Mouse (Mus musculus): Measurements from ENCODE around the gene App.

Gene App

DNA sequence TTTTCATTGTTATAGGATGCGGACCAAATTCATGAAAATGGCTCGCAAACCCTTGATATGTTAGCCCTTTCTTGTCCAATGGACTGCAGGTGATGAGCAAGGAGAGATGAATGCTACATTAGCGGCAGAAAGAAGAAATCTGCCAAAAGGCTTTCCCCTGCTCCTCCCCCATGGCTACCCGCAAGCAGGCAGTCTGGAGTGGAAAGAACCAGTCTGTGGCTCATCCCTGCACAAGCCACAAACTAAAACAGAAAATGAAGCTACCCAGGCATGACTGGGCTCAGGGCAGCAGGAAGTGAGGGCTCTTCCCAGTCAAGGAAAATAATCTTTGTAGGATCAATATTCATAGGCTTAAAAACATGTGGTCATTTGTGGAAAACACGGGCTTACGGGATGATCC lies 54.6 kb downstream of the App start:
- no peak for DNase-seq (ENCODE audit: low spot score)

DNA sequence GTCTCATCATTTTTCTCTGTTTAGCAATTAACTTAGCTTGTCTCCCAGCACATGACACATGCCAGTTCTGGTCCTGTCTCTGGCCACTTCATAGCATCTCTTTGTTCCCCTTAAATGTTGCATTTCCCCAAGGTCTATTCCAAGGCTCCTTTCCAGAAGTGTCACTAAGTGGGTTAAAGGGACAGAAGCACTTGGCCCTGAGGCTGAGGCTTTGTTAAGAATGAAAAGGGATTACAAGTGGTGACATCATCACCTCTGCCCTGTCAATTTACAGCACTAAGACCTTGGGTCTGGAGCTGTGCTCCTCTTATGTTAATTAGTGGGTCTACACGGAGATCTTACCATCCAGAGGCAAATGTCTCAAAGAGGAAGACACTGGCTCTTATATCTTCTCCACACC lies 56.0 kb downstream of the App start:
- no peak for DNase-seq (ENCODE audit: low spot score)

DNA sequence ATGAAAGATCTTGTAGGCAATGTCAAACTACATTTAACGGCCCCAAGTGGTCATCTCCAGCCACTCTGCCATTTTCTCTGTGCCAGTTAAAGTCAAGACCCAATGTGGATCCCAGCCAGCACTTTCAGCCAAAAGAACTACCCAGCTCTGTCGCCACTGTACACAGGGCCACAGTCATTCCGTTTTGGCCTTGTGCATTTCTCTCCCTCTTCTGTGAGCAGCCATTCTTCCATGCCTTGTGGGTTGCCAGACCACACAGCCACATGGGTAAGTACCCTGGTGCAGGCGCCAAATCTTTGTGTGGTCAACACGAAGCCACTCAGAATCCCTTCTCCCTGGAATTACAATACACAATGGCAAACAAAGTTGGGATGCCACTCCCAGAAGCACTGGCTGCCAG lies 57.7 kb downstream of the App start:
- peak; percentile 34 for DNase-seq (ENCODE audit: low spot score)

DNA sequence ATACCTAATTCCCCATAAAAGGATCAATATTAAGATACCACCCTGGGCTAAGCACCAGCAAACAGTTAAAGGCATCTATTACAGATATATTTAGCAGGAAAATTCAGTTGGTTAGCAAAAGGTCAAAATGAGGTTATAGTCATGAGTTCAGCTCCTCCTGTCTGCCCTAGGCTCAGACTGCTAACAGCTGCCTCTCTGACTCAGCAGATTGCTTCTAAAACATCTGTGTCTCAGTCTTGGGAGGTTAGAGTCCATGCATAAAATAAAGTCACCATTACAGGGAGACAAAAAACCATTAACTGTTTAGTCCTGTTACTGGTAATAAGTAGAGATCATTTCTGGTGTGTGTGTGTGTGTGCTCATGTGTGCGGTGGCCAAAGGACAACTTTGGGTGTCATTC lies 58.8 kb downstream of the App start:
- no peak for DNase-seq (ENCODE audit: low spot score)

DNA sequence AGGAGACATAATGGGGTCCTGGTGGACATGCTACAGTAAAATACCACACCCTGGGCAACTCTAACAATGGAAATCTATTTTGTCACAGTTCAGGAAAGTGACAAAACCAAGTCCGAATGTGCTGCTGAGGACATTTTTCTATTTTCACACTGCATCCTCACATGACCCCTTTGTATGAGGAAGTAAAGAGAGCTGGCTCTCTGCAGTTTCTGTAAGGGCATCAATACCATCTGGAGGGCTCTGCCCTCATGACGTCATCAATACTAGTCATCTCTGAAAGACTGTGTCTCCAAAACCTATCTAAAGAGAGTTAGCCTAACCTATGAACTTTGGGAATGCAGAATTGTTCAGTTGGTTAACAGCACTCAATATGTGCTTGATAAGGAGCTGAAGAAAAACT lies 59.6 kb downstream of the App start:
- DNase-seq (ENCODE audit: low spot score), result no peak

DNA sequence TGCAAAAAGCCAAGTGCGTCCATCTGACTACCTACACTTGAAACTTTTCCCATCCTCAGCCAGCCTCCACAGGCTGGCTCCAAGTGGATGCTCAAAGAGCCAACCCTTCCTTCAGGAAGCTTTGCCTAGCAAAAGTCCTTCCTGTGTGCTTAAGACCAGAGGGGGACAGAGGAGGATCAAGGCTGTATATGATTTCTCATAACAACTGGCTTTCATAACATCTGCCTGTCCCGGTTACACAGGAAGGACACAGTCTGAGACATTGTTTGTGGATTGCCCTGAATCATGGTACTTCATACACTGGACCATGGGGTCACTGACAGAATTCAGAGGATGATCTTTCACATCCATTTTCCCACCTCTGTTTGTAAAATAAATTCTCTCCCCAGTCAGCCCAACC lies 61.3 kb downstream of the App start:
- no peak for DNase-seq (ENCODE audit: low spot score)

DNA sequence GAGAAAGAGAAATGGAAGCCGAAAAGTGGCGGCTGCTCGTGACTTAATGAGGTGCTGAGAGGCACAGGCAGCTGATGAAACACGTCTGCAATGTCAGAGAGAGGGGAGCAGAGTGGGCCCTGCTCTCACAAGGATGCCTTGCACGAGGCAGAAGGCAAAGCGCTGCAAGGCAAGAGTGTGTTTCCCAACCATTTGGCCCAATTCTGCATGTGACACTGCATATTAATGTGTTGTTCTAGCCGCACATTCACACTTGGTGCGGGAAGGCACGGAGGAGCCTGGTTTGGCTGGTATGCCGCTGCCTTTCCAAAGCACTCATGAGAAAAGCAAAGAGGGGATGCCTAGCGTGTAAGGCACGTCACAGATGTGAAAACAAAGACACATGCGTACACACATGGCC lies 63.1 kb downstream of the App start:
- DNase-seq (ENCODE audit: low spot score), result no peak

DNA sequence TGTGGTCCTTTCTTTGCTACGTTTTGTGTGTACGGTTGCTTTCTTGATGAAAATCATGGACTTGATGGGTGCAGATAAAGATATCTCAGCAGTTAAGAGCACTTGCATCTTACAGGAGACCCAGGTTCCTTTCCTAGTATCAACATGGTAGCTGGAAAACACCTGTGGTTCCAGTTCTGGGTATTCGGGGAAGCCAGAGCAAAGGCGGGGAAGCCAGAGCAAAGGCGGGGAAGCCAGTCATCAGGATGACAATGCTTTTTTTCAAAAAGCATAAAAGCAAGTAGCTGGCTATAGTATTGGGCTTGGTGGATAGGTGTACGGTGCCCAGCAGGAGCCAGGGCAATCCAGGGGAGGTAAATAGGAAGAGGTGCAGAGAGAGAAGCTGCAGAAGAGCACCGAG lies 65.1 kb downstream of the App start:
- DNase-seq (ENCODE audit: low spot score), result no peak

DNA sequence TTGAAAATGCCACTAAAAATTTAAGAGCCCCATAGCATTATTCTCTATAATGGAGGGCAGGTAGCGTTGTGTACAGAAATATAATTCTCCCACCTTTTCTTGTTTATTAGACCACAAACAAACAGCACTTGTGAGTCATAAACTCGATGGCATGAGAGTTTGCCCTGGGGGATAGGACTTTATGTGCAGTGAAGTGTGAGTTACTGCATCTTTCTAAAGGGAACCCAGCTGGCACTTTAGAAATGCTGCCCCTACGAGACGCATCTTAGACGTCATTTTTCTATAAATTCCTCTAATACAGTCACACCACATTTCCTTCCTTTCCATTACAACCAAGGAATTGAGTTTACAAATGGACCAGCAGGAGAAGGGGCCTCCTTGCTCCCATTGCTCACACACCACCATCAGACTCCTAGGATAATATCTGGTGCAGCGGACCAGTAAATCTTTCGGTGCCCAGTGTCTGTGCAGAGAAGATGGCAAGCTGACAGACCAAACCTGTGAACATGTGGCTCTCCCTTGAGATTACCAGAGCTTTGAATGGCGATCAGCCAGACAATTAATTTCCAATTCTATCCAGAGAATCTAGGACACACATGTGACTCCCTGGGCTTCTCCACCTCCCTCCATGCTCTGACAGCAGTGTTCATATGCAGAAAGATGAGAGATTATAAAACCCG lies 66.8 kb downstream of the App start:
- DNase-seq (ENCODE audit: low spot score), result no peak

DNA sequence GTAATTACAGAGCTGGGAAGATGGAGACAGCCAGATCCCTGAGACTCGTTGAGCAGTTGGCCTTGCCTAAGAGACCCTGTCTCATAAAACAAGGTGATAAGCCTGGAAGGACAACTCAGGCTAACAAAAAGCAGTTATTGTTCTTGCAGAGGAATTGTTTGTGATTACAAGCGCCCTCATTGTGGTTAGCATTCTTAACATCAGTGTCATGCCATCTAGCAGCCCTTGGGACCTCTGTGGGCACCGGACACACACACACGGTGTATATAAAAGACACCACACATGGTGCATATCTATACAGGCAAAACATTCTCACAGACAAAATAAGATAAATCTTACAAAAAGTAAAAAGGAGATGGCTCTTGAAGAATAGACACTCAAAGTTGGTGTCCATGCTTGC lies 68.0 kb downstream of the App start:
- DNase-seq (ENCODE audit: low spot score), result no peak

DNA sequence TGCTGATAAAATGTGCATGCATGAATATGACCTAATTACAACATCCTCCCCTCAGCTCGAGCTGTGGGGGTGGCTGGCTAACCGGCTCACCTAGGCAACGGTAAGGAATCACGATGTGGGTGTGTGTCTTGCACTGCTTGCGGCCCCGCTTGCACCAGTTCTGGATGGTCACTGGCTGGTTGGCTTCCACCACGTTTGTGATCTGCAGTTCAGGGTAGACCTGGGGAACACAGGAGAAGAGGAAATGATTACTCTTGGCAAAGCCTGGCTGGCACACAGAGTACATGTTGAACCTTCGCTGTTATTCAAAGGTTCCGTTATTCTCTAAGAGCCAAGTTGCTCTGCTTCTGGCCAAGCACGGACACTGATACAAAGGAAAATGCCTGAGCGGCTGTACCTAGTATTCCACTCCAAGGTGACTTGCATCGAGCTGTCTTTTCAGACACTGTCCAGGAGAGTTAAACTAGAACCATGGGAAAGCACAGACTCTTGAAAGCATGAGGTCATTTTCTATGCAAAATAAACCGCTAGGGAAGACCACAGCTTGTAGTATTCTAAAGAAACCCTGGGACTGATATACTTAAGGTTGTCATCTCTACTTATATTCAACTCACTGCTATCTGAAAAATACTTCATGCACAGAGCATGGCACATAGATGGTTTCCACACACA lies 70.3 kb downstream of the App start:
- DNase-seq (ENCODE audit: low spot score), result no peak

DNA sequence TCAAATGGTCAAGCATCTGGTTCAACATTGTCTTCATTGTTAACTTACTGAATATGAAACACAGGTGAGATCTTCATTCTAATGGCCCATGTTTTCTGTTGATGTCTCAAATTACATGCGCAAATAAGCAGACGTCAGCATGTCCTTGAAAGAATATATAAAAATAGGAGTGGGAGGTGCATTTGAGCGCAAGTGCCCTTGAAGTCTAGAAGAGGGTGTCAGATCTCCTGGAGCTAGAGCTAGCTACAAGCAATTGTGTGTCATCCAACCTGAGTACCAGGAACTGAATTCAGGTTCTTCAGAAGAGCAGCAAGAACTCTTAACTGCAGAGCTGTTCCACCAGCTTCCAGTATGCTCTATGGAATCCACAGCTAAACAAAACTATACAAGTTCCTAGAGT lies 72.0 kb downstream of the App start:
- no peak for DNase-seq (ENCODE audit: low spot score)

DNA sequence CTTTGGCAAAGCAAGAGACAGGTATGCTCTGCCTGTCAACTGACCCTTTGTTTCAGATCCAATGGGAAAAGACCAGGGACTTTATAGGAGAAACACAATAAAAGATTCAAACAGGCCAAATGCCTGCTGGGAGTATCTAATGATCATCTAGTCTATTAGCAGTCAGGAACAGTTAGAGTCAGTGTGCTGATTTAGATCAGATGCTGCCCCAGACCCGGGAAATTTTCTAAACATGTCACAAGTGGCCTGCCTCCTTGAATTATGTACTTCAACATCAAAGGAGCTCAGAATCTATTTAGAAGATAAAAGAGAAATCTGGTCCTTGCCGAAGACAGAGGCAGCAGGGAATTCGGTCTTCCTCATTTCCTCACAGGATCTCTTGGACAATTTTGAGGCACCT lies 72.8 kb downstream of the App start:
- DNase-seq (ENCODE audit: low spot score), result no peak

DNA sequence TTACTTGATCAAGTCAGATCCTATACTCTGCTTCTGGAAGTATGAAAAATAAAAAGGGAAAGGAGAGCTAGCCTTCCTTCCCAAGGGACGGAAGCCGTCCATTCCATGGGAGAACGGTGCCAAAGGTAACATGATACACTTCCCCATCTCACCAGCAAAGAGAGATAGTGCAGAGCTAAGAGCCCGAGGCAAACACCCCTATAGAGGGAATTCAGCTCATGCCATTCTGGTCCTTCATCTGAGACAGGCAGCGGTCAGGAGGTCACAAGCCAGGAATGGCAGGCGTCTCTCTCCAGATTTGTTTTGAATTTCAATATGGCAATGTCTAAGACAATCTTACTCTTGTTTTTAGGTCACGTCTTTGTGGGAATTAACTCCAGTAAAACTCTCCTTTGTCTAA lies 74.1 kb downstream of the App start:
- no peak for DNase-seq (ENCODE audit: low spot score)

DNA sequence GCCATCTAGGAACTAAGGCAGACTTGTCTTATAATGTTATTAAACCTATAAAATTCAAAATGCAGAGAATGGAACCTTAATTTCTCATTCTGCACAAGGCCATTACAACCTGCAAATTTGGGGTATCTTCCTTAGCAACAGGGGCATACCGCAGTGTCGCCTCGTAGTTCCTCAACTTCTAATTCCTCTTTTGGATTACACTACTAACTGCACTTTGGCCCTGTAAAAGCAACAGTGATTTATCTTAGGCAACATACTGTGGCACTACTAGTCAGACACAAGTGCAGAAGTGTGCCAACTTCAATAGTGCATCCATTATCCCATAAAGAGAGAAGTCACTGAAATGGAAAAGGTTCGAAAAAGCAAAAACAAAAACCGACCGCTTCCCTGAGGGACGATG lies 74.5 kb downstream of the App start:
- DNase-seq (ENCODE audit: low spot score), result no peak

DNA sequence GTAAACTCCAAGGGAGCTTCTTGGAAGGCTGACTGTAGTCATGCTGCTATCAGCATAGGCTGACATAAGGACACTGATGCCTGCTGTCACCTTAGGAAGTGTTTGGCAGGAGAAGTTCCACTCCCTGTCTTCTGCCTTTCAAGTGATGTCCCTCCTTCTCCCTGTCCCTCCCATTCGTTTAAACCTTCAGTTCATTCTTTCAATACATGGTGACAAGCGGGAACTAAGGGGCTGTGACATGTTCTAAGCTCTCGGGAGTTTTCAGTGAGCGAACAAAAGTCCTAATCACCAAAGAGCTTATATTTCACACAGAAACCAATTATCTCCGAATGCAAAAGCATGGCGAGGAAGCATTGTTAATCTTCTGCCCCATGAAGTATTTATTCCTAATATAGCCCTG lies 77.2 kb downstream of the App start:
- DNase-seq (ENCODE audit: low spot score), result no peak

DNA sequence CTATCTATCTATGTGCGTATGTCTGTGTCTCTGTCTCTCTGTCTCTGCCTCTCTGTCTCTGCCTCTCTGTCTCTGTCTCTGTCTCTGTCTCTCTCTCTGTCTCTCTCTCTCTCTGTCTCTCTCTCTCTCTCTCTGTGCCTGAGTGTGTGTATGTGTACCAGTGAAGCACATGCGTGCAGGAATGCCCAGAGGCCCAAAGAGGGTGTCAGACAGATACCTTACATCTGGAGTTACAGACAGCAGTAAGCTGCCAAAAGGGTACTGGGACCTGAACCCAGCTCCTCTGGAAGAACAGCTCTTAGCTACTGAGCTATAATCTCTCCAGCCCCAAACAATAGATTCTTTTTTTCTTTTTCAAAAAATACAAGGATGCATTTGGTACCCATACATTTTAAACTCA lies 77.6 kb downstream of the App start:
- no peak for DNase-seq (ENCODE audit: low spot score)

DNA sequence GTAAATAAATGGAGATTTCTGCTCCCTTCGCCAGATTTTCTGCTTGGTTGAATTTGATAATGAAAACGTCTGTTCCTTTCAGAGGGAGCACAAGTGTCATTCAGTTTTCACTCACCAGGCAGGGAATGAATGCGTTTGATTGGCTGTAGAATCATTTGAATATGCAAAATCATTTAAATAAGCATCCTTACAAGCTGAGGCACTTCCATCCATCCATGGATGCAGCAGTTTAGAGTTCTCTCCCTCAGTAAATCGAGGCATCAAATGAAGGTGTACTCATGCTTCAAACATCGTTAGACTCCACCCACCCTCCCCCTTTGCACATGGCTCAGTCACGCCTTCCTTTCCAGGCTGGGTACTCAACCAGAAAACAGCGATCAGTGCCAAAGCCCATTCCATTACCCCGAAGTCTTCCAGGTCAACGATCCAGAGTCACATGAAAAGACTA lies 80.9 kb downstream of the App start:
- no peak for DNase-seq (ENCODE audit: low spot score)

DNA sequence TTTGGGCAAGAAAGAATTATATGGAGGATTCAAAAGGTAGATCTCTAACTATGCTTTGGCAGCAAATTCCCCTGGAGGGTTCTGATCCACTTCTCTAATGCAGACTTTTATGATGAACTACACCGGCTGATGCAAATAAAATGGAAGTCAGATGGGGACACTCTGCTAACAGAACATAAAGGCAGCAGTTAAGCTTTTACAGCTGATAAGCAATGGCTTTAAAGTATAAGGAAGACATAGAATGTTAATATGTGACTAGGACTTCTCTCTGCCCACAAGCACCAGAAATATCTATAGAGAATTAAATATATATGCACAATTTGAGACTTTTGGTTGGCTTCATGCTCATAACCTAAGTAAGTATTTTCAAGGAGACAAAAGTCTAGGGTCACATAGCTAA lies 81.4 kb downstream of the App start:
- no peak for DNase-seq (ENCODE audit: low spot score)

DNA sequence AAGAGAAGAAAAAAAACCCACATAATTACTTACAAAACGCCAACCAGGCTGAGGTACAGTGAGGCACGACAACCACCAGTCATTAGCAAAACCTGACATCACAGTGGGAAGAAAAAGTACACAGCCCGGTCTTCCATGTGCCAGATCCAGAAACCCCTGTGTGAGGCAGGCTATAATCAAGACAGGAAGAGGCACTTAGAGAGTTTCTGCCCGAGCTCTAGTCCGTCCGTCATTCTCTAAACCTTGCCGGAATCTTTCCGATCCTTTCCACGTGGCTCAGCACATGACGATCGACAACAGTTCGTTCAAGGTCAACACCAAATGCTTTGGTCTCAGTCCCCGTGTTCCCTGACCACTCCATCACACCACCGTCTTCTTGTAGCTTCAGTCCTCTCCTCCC lies 82.6 kb downstream of the App start:
- no peak for DNase-seq (ENCODE audit: low spot score)

DNA sequence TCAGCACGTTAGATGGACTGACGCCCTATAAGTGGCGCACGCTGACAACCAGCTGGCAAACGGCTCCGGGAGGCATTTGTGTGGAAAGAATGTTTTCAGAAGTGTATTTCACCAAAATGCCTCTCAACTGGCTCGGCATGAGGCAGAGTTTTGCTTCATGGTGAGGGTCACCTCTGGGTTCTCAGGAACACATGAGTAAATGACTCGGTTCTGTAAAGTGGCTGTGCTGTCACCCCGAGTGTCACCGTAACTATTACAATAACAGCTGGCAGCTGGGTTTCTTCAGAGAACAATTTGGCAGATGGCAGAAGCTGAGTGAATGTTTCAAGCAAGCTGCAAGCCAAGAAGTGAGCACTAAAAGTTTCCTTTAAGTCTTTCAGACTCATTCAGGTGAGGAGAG lies 85.4 kb downstream of the App start:
- no peak for DNase-seq (ENCODE audit: low spot score)

DNA sequence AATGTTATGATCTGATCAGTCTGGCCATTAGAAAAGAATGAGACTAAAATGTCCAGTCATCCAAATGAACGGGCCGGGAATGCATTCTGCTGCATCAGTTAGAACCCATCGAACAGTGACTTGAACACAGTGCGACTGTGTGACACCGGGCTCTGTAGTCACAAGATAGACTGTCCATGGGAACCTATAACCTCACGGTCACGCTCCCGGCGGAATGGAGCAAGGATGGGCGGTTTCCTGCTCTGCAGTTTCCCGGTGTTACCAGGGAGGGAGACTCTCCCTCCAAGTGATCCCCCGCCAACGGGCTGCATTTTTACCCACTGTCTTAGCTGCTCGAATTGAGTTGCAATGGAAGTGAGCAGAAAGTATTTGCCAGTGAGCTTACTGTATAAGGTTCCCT lies 87.3 kb downstream of the App start:
- DNase-seq (ENCODE audit: low spot score), result no peak

DNA sequence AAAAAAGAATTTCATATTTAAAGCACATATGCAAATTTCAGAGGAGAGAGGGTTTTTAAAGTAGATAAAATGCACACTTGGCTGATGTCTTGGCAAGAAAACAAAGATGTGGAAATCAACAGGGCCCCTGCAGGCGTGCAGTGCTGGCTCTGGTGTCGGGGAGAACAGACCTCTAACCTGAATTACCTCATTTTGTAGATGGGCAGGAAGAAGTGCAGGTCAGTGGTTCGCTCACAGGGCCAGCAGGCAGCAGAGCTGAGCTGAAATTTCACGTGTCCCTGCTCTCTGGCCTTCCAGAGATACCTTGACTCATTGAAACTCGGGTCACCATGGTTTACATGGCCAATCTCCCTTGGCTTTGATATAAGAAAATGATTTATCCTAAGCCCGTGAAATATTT lies 87.7 kb downstream of the App start:
- no peak for DNase-seq (ENCODE audit: low spot score)

DNA sequence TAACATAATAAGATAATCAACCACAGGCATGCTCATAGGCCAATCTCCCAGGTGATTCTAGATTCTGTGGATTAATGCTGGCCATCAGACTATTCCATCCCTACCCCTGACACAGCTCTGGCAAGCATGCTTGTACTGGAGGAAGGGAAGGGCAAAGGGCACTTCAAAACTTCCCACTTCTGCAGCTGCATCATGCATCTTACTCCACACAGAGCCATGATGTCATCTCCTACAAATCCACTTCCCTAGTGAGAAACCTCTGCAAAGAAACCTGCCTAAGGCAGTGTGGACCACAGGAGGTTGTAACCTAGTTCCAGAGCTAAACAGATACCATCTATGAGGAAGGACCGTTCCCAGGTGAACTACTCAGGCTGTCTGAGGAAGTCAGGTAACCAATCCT lies 89.4 kb downstream of the App start:
- no peak for DNase-seq (ENCODE audit: low spot score)

Data from left cerebral cortex, adult 11 months (tissue).